Mouse (Mus musculus) heart, postnatal 36 days (tissue): Measurements from ENCODE around the gene Sowahc. TPM values are rescaled to one million over a fixed set of nuclear protein-coding genes. Genes with fewer than 3 reads are reported as not detected.

Source experiments
- DNase-seq, 2 experiments: peaks; one replicate each; pipeline ENCODE4 v3.0.0; 2021 to 2022
- intact Hi-C: fragments of 180-260 bp; cut with DNase I; formaldehyde crosslinking; loops from one replicate; pipeline ENCODE4 v1.15.1; 2025
- total RNA-seq, 2 experiments: library from RNA; stranded (reverse); gene quantifications; 2 replicates each; pipeline ENCODE4 v1.2.3; 2021

Gene Sowahc
- total RNA-seq, result 1 to 10 TPM; 1.6 TPM

DNA sequence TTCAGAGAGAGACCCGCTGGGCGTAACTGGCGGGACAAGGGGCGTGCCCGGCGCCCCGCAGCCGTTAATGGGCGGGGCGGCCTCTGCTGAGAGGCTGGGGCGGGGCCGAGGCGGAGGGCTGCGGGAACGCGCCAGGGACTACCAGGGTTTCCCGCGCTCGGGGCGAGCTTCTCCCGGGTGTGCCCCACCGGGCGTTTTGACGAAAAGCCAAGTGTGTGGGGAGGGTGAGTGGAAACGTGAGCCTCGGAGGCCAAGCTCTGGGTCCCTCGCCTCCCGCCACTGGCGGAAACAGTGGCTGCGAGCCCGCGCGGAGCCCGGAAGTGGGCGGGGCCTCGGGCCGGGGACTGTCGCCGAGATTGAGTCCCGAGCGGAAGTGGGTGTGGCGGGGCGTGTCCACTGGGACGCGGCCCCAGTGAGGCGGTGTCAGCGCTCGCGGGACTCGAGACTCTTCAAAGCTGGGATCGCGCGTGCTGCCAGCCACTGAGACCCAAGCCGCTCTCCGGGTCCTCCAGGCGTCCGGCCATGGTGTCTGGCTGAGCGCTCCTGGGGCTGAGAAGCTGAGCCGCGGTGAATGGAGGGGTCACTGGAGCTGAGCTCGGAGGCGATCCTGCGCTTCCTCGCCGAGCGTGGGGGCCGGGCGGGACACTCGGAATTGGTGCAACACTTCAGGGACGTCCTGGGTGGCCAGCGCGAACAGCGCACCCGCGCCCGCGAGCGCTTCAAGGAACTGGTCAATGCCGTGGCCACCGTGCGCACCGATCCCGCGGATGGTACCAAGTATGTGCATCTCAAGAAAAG, at the start of gene Sowahc, which contains the start of gene Sept10:
Gene Sowahc, plus strand, starts transcription at position 481 of the 798 bp plus-strand sequence.
Gene Sept10, minus strand, starts transcription at position 375 of the 798 bp plus-strand sequence.
- intact Hi-C loops, result loop anchor here (2.0 to 10.0 kb wide), 3 partner anchors 45 to 503 kb away; no protein-coding TSS in a partner anchor
- peak; percentile 98 to 100 for DNase-seq

- no peak for DNase-seq
- intact Hi-C loops, result no loop called here
Measured at GRCm38 (mm10) chr10:59172539-59172938, 49.2 kb upstream of the Sowahc start.

DNA sequence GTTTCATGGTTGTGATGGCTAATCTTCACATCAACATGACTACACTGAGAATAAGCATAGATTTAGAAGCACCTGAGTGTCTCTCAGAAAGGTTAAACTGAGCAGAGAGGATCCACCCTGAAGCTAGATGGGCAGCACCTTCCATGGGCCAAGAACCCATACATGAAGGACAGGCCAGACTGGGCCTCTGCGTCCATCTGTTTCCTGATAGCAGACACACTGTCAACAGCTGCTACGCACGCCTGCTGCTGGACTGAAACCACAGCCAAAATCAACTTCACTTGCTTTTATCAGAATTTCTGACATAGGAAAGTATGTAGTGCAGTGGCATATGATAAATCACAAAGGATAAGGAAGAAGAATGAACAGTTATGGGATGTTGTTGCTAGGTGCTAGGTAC, 42.1 kb upstream of the Sowahc start:
- intact Hi-C loops, result no loop called here
- DNase-seq, result no peak

DNA sequence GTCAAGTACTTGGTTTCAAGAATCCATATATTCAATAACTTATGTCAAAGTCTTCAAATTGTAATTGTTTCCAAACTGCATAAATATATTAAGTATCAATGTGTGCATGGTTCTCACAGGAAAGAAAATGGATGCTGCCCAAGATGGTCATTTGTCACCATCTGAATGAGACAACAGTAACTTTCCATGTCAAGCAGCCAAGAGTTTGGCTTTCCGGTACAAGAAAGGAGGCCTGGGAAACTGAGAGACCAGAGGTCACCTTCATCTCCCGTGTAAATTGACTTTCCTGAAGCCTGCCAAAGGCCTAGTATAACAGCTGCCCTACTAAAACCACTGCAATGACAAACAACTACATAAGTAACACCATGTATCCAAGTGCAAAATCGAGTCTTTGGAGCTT, 39.4 kb upstream of the Sowahc start:
- DNase-seq, result no peak
- intact Hi-C loops, result no loop called here

DNA sequence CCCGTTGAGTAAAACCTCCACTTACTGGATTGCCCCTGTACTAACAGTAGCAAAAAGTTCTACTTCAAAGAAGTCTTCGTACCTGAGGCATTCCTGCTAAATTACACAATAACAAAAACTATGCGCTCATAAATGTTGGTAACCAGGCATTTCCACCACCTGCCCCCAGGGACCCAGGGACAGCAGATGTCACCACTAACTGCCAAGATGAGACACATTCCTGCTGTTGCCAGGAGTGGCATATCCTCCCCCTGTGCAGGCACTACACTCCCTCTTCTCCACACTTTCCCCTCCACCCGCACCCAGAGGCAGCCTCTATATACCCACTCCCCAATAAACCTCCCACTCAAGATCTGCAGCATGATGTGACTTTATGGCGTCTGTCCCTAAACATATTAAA, 26.9 kb upstream of the Sowahc start:
- intact Hi-C loops, result no loop called here
- no peak for DNase-seq

- DNase-seq, result no peak
- intact Hi-C loops, result no loop called here
Measured at GRCm38 (mm10) chr10:59196763-59197162, 25.0 kb upstream of the Sowahc start.

- intact Hi-C loops, result no loop called here
- no peak for DNase-seq
Measured at GRCm38 (mm10) chr10:59200011-59200410, 21.7 kb upstream of the Sowahc start.

DNA sequence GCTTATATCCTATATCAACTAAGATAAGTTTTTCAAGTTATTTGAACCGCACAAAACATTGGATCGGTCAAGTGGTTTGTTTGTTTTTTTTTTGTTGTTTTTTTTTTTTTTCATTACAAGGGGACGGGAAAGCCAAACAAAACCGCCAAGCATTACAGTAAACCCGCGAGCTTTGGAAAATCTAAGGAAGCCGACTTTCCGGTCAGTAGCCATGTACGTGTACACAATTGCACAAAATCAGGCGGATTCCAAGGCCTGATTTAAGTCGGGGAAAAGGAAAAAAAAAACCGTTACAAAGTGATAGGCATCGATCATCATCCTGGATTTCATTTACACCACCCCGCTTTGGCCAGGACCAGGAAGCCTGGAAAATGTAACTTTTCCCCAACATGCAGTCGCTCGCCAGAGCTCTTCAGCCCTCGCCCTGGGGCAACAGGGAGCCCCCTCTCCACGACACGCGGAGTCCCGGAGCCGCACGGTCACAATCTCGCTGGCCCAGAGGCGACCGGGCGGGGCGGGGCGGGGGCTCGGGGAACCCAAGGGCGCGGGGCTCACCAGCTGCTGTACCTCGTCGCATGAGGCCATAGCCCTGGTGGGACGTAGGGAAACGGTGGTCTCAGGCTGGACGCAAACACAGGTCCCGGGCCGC, 805 bp upstream of the Sowahc start:
- no peak for DNase-seq
- intact Hi-C loops, result loop anchor here (2.0 to 10.0 kb wide), 3 partner anchors 46 to 504 kb away; no protein-coding TSS in a partner anchor

DNA sequence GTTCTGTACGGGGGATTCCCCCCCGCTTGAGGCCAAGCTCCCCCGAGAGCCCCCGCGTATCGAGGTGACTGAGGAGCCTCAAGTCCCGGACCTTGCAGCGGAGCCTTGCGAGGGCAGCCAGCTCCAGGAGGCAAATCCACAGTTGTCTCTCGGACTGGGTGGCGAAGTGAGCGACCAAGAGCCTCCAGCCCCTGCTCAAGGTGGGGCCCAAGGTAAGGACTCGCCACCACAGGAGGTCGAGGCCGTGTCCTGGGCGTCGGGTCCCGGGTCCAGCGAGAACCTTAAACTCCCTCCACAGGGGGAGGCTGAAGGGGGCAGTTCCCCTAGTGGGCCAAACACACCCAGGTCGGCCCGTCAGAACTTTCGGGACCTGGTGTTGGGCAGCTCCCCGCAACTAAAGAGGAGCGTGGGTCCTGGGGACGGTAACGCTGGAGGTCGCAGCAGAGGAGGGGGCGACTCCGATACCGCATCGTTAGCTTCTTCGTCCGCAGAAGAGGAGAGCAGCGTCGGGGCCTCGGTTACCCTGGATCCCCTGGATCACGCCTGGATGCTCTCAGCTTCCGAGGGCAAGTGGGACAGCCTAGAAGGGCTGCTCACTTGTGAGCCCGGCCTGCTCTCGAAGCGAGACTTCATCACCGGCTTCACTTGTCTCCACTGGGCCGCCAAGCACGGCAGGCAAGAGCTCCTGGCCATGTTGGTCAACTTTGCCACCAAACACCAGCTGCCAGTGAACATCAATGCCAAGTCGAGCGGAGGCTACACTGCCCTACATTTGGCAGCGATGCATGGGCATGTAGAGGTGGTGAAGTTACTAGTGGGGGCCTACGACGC, 733 bp downstream of the Sowahc start:
- DNase-seq, result peak; percentile 23 to 31
- intact Hi-C loops, result loop anchor here (5.0 to 10.0 kb wide), 2 partner anchors 70 to 502 kb away; no protein-coding TSS in a partner anchor

DNA sequence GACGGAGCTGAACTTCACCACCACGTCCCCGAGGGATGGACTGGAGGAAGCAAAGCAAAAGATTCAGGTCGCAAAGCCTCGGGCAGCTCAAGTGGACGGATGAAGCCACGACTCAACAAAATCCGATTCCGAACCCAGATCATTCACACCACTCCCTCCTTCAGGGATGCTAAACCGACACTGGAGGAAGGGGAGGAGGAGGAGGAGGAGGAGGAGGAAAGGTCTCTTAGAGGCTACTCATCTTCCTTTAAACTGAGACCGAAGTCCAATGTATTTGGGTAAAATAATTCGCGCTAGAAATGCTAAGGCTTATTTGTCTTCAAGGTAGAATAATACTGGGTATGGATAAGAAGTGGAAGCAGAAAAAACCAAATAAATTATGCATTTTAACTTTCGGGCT, 1.5 kb downstream of the Sowahc start:
- no peak for DNase-seq
- intact Hi-C loops, result loop anchor here (5.0 to 10.0 kb wide), 2 partner anchors 69 to 502 kb away; no protein-coding TSS in a partner anchor

DNA sequence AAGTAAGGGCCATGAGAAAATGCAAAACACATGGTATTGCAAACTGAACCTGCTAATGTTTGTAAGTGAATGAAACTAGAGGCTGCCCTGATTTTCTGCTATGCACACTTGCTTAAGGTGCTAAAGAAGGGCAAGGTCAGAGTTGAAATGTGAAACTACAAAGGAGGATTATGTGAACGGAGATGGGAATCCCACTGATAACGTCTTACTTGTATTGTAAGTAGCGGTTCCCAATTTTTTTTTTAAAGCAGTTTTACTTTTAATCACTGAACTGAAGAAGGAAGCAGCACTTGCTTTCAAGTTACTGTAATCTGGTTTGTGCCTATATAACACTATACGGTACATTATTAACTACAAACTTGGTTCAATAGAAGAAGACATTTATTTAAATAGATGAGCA, 2.1 kb downstream of the Sowahc start:
- intact Hi-C loops, result loop anchor here (5.0 to 10.0 kb wide), 2 partner anchors 68 to 501 kb away; no protein-coding TSS in a partner anchor
- no peak for DNase-seq

GRCm38 (mm10) chr10:59225137-59225536, 3.4 kb downstream of the Sowahc start:
- DNase-seq, result no peak
- intact Hi-C loops, result loop anchor here (10.0 kb wide), 1 partner anchor 500 kb away; no protein-coding TSS in a partner anchor

DNA sequence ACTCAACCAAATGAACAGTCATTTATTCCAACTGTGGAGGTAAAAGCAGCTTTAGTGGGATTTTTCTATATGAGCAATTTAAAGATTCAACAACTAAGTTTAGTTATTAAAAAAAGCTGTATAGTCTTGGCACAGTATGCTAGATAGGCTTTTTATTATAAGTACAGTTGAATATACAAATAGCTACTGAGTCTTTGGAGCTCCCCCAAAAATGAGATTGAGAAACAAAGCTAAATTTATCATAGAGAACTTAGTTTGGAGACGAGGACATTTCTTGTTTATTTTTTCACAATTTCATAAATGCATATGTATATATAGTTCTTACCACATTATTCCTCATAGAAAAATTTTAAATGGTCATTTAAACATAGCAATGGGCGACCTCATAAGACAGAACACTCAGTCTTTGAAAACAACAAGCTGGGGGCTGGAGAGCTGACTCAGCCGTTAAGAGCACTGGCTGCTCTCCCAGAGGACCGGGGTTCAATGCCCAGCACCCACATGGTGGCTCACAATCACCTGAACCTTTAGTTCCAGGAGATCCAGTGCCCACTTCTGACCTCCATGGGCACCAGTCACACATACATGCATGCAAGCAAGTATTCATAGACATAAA, 7.6 kb downstream of the Sowahc start:
- intact Hi-C loops, result loop anchor here (10.0 kb wide), 1 partner anchor 495 kb away; no protein-coding TSS in a partner anchor

DNA sequence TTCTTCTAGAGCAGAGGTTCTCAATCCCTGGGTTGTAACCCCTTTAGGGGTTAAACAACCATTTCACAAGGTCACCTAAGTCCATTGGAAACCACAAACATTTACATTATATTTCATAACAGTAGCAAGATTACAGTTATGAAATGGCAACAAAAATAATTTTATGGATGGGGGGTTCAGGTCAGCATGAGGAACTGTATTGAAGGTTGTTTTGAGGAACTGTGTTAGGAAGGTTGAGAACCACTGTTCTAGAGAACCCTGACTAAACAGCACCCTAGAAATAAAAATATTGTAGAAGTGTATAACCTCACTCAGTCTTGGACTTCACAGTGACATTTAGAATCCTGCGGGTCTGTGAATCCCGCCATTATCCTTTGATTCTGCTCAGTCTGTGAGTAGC, 13.5 kb downstream of the Sowahc start:
- no peak for DNase-seq
- intact Hi-C loops, result no loop called here

More for the DNA sequence above, 7.6 kb downstream of the Sowahc start:
- DNase-seq, result no peak

DNA sequence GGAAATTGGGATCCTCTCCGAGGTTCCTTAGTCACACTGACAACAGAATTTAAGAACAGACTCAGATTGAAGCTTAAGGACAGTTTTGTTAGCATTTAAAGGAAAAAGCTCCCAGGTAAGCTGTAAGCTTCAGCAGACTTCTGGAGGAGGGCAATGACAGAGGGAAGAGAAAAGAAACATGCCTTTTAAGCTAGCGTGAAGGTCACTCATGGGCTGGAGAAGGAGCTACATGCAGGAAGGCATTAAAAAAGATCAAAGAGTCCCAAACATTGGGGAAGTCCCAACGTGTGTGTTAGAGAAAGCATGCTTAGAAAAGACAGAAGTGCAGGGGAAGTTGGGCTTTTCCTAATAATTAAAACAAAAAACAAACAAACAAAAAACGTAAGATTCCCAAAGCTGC, 14.1 kb downstream of the Sowahc start:
- intact Hi-C loops, result no loop called here
- DNase-seq, result no peak

GRCm38 (mm10) chr10:59236486-59236885, 14.7 kb downstream of the Sowahc start:
- no peak for DNase-seq
- intact Hi-C loops, result no loop called here

GRCm38 (mm10) chr10:59237757-59238156, 16.0 kb downstream of the Sowahc start:
- no peak for DNase-seq
- intact Hi-C loops, result no loop called here

DNA sequence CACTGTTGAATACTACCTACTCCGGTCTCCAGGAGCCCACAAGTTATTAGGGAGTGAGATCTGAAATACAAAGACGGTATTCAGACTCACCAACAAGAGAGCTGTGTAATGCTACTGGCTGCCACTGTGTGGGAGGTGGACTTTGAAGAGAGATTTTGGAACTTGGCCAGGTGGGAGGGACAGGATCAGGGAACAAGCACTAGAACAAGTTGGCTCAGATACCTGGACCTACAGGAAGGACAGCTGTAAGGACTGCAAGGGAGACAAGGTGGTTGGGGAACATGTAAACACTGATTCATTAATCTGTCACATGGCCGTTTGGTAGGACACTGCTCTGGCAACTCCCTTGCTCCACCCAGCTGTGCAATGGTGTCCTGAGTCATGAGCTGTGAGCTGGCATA, 19.4 kb downstream of the Sowahc start:
- intact Hi-C loops, result no loop called here
- no peak for DNase-seq

DNA sequence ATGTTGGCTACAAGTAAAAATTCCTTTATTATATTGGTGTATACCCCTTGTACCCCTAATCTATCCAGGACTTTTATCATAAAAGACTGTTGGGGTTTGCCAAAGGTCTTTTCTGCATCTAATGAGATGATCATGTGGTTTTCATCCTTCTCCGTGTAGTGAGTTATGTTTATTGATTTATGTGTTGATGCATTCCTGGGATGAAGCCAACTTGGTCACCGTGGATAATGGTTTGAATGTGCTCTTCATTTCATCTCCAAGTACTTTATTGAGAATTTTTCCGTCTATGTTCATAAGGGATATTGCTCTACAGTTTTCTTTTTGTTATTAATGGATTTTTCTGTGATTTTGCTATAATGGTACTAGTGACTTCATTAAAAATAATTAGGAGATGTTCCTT, 27.8 kb downstream of the Sowahc start:
- no peak for DNase-seq
- intact Hi-C loops, result no loop called here

DNA sequence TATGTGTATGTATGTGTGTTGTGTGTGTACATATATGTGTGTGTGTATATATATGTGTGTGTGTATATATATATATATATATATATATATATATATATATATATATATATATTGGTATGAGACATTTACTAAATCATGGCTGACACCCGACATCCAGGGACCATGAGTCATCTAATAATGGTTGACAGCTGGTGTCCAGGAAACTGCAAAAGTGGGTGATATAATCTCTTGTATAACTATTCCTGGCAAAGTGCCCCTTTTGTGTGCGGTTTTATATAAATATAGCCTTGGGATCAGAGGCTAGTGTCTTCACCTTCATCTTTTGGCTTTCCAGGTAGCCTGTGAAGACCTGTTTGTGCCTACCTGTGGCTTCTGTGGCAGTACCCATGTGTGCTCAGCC, 28.9 kb downstream of the Sowahc start:
- no peak for DNase-seq
- intact Hi-C loops, result no loop called here
